Mouse (Mus musculus) layer of hippocampus, postnatal 36 days (tissue): ENCODE results near the gene Pcnx2. TPM values are rescaled to one million over a fixed set of nuclear protein-coding genes. Genes with fewer than 3 reads are reported as not detected.

Experiments
- DNase-seq, 2 experiments: peaks; one replicate each; pipeline ENCODE4 v3.0.0; 2022
- total RNA-seq, 2 experiments: library from RNA; stranded (reverse); gene quantifications; 2 replicates each; pipeline ENCODE4 v1.2.3; 2021

Pcnx2 gene
- total RNA-seq, 2 experiments from 2014 or later = 60.1 to 64.6 TPM

- no peak for DNase-seq
Measured at GRCm38 (mm10) chr8:125897388-125897787, 729 bp downstream of the Pcnx2 start.

DNA sequence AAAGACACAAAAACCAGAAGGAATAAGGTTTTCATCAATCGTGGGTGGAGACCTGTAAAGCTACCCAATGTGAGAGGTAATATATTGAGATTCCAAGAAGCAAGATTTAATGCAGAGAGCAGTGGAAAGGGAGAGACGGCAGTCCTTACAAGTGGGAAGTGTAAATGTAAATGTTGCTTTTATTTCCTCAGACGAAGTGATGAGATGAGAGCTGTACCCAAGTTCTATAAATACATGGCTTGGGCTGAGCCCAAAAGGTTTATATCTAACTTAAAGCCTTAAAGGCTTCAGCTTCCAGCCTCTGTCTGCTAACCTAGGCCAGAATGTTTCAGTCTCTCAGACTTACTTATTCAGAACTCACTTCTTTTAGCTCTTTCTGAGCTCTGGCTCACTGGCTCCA lies 8.2 kb downstream of the Pcnx2 start:
- DNase-seq = no peak

GRCm38 (mm10) chr8:125887549-125887948 lies 10.6 kb downstream of the Pcnx2 start:
- no peak for DNase-seq

GRCm38 (mm10) chr8:125880447-125880846 lies 17.7 kb downstream of the Pcnx2 start:
- no peak for DNase-seq

DNA sequence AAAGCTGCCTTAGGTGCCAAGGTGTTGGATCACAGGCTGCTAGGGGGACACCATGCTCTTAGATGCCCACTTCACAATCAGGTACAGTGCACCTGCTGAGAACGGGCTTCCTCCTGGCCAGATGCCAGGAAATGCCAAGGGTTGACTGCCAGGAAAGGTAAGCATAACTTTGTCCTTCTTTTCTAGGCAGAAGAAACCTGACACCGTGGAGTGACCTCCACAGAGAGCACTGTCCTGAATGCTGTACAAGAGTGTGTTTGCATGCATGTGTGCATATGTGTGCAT lies 24.9 kb downstream of the Pcnx2 start:
- no peak for DNase-seq

- no peak for DNase-seq
Measured at GRCm38 (mm10) chr8:125872501-125873249, 25.4 kb downstream of the Pcnx2 start.

DNA sequence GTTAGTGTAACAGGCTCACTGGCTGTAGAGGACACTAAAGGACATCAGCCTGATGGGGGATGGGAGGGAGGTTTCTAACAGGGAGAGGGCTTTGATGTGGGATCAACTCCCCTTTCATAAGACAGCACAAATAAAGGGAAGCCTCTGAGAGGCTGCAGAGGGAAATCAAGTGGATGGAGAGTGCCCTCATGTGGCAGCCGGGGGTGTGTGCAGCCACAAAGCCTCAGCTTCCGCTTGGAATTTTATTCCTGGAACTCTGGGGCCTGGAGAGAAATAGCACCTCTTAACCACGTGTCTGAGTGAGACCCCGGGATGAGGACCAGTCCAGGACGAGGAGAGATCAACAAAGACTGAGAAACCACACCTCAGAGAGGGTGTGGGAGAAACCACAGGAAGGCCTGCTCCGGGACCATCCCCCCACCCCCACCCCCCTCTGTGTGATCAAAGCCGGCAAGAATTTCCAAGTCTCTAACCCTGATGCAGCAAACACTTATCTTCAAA lies 27.2 kb downstream of the Pcnx2 start:
- peak; percentile 67 to 72 for DNase-seq

DNA sequence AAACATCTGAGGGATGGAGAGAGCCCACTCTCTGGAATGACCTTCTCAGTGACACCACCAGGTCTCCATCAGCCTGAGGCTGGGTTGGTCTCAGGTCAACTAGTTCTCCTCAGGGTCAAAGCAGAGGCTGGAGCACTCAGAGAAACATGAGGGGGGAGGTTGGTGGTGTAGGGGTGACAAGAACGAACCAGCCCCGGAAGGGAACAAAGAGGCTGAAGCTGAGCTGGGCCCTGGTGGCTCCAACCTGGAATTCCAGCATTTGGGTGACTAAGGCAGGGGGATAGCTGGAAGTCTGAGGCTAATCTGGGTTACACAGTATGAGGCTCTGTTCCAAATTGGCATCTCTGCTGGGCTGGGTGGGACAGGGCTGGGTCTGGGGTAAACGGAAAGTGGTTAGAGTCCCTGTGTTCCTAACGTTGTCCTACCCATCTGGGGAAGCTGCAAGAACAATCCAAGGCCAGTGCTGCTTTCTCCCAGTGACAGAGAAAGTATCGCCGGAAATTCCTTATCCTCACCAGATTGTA lies 27.9 kb downstream of the Pcnx2 start:
- DNase-seq = no peak

- no peak for DNase-seq
Measured at GRCm38 (mm10) chr8:125869739-125870138, 28.4 kb downstream of the Pcnx2 start.

DNA sequence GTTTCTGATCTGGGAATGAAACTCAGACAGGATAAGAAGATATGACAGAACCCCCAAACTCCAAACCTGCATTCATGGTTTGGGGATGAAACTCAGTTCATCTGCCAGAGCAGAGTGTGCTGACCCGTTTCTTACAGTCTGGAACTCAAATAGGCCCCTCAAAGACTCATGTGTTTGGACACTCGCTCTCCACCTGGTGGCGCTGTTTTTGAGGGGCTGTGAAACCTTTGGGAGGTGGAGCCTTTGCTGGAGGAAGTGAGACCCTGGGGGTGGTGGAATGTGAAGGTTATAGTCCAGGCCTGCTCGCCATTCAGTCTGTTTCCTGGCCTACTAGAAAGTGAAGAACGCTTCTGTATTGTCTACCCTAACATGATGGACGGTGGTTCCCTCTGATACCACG lies 29.6 kb downstream of the Pcnx2 start:
- DNase-seq = no peak

- DNase-seq = no peak
Measured at GRCm38 (mm10) chr8:125866125-125866524, 32.0 kb downstream of the Pcnx2 start.

DNA sequence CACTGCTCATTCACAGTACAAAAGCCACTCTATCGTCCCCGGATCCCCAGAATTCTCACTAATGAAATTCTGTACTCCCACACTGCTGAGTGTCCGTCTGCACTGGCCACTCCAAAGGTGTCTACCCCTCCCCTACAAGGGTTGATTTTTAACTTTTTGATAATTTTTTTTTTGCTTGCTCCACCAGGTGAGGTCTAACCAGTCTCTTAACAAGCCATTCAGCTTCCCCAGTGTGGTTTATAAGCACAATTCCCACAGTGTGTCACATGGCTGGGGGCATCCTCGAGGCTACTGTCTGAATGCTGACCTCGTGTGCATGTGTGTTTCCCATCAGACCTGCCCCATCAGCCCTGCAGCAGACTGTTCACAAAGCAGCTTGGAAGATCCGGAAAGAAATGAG lies 40.9 kb downstream of the Pcnx2 start:
- DNase-seq = no peak

DNA sequence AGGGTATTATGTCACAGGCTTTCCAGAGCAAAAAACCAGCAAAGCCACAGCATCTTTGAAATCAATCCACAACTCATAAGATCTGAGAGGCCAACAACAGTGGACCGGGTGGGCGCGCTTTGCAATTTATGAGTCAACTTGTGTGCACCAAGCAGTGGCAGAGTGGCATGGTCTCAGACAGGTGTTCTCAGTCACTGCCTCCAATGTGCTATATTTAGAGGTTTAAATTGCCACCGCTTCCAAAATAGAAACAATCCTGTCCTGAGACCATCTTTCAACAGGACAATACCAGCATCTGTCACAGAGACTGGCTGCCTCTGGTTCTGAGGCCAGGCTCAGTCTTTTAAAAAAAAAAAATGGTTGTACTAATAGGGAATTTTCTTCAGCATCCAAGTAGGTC lies 42.0 kb downstream of the Pcnx2 start:
- DNase-seq = no peak

DNA sequence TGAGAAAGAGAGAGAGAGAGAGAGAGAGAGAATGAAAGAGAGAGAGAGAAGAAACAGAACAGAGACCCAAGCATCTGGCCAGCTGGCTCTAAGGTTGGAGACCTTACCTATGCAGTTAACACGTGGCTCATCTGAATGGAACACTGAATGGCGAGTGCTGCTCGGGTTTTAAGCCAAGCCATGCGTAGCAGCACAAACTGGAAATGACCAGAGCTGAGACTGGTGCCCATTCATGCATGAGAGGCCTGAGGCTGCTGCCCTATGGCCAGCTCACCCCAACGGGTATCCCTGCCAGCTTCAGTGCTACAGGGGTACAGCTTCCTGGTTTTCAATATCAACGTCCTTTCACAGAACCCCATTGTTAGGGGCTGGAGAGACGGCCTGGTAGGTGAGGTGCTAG lies 43.7 kb downstream of the Pcnx2 start:
- no peak for DNase-seq

DNA sequence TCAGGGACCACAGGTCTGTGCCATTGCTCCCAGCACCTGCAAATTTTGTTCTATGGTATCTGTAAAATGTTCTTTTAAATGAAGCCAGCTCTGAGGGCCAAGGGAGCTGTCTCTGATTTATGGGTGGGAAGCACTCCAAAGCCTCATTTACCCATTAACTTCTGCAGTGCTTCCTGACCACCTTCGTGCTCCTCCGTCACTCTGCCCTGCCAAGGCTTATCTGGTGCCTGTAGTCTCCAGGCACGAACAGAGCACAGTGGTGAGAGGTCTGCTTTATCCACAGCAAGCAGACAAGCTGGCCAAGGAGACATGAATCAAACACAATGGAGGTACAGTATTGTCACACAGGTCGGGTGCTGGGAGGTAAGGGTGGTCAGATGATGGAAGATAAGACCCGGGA lies 44.8 kb downstream of the Pcnx2 start:
- DNase-seq = no peak

GRCm38 (mm10) chr8:125849181-125849580 lies 48.9 kb downstream of the Pcnx2 start:
- no peak for DNase-seq

DNA sequence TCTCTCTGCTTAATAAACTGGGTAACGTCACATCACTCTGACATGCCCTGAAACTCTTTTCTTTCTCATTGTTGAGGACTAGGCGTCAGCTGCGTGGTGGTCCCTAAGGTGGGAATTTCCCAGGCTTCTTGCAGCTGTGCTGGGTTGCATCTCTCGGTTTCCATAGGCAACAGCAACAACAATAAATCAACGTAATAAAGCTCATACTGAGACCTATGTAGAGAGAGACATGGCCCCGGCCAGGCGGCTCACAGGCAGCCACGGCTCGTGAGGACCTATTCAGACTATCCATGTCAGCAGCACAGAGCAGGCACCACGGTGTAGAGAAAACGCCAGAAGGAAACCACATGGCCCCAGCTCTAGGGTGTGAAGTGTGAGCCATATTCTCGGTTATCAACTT lies 50.3 kb downstream of the Pcnx2 start:
- no peak for DNase-seq

DNA sequence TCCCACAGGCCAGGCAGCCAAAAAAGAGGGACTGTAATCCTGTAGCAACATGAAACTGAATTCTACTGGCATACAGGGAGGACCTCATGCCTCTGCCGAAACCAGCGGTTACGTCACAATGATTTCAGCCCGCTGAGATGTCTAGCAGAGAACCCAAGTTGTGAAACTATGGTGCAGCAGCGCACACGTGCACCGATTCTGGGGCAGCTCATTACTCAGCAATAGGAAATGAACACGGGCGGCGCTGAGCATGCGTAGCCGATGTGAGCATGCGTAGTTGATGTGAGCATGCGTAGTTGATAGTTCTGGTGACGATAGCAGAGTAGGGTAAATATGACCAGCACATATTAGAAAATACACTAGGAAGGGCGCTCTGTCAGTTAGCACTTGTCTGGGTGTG lies 52.8 kb downstream of the Pcnx2 start:
- no peak for DNase-seq

- no peak for DNase-seq
Measured at GRCm38 (mm10) chr8:125843122-125843836, 54.8 kb downstream of the Pcnx2 start.

GRCm38 (mm10) chr8:125842158-125842557 lies 56.0 kb downstream of the Pcnx2 start:
- no peak for DNase-seq

- DNase-seq = no peak
Measured at GRCm38 (mm10) chr8:125824688-125825087, 73.4 kb downstream of the Pcnx2 start.

GRCm38 (mm10) chr8:125823719-125824118 lies 74.4 kb downstream of the Pcnx2 start:
- DNase-seq = peak; percentile 59 to 66

DNA sequence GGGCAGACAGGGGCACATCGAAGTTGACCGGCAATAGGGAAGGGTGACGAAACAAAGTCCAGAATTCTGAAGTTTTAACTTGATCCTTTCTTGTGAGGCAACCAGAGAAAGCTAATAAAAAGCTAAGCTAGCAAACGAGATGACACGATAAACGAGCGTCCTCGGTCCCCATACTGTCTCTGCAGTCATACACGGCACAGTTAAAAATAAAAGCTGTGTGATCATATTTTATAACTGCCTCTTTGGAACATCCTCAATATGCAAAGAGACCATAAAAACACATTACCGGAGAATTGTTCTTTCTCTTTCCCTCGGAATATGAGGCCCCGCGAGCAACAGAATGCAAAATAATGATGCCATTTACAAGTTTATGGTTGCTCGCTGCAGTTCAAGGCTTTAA lies 76.1 kb downstream of the Pcnx2 start:
- DNase-seq = no peak

- peak; percentile 72 to 73 for DNase-seq
Measured at GRCm38 (mm10) chr8:125819797-125820196, 78.3 kb downstream of the Pcnx2 start.
